Mouse (Mus musculus): ENCODE data around the gene Cpne8. TPM values are rescaled to one million over a fixed set of nuclear protein-coding genes. Genes with fewer than 3 reads are reported as not detected.
"Not testable (repeated sequence)": the region's sequence is repeated elsewhere in the genome, so short reads cannot be mapped to it uniquely, and the experiment has no call there.

The Cpne8 gene
- polyA plus RNA-seq, 1 experiment = 13.2 TPM

DNA sequence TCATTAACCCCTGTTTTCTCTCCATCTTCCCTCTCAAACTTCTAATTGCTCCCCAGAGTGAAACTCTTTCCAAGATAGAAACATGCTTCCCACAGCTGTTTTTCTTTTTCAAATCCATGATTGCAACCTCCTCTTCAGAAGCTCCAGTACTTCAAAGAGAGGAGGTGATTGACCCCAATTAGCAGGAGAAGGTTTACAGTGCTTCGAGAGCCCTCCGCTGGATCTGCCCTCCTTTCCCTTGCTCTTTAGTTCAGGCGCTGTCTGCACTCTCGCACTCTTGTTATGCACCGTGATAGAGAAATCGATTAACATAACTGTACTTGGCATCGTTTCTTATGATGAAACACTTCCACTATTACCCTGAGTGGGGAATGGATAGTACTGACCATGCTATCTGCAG lies 143.5 kb downstream of the Cpne8 start:
- Histone ChIP-seq H3ac (ENCODE audit: control insufficient read depth, insufficient read length) (no peak overlapping the region), H3K36me3 (ENCODE audit: control insufficient read depth, insufficient read depth) (no peaks in the 10 kb centered on the region), H3K27me3 (ENCODE audit: control insufficient read depth, insufficient read depth, insufficient read length) (no peaks in the 10 kb centered on the region), H3K4me3 (no peak overlapping the region), H3K4me2 (ENCODE audit: low read depth) (peak overlapping the region; percentile 15), H3K79me2 (ENCODE audit: control insufficient read depth, insufficient read depth) (no peaks in the 10 kb centered on the region)
- TF ChIP-seq MAX (IDR thresholded peaks at IDR 0.05; ENCODE audit: low read depth) (no peak), MYOG (IDR thresholded peaks at IDR 0.05; ENCODE audit: control insufficient read depth in 1 of 3, insufficient read depth in 1 of 3, insufficient read length in 2 of 3, low read depth in 2 of 3) (no peak), POLR2A (IDR thresholded peaks at IDR 0.05; ENCODE audit: insufficient read length, low read depth) (no peak), MYOD1 (IDR thresholded peaks at IDR 0.05; ENCODE audit: control insufficient read depth in 1 of 3, insufficient read length in 2 of 3, low read depth in 2 of 3) (no peak)

DNA sequence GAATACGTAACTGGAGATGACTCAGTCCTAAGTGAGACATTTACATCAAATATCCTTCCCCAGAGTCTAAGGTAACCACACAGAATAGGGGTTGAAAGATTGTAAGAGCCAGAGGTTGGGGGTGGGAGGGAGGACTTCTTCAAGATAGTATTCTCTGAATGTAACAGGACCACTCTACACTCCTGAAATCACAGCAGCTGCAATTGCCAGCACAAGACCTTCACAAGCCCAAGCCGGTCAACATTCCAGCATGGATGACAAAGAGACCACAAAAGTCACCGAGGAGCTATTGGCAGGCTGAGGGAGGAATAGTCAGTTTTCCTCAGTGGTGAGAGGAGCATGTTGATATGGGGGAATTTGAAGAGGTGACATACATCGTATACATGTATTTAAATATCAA lies 166.5 kb downstream of the Cpne8 start:
- no peaks in the 10 kb centered on the region for H3K79me2 ChIP-seq (ENCODE audit: control insufficient read depth, insufficient read depth)
- no peak overlapping the region for H3K4me3 ChIP-seq
- no peaks in the 10 kb centered on the region for H3K27me3 ChIP-seq (ENCODE audit: control insufficient read depth, insufficient read depth, insufficient read length)
- H3K36me3 ChIP-seq (ENCODE audit: control insufficient read depth, insufficient read depth) = no peaks in the 10 kb centered on the region
- no peak for TF ChIP-seq TCF3 (IDR thresholded peaks at IDR 0.05; ENCODE audit: insufficient read length, low read depth)
- no peak for TF ChIP-seq E2F4 (IDR thresholded peaks at IDR 0.05; ENCODE audit: insufficient read depth)
- no peak for TF ChIP-seq MYOG (IDR thresholded peaks at IDR 0.05; ENCODE audit: control insufficient read depth in 1 of 3, insufficient read depth in 1 of 3, insufficient read length in 2 of 3, low read depth in 2 of 3)
- TF ChIP-seq CEBPB (IDR thresholded peaks at IDR 0.05; ENCODE audit: insufficient read depth, poor library complexity, severe bottlenecking) = no peak
- TF ChIP-seq MAX (IDR thresholded peaks at IDR 0.05; ENCODE audit: low read depth) = no peak
- no peak for TF ChIP-seq POLR2A (IDR thresholded peaks at IDR 0.05; ENCODE audit: insufficient read length, low read depth)
- TF ChIP-seq REST (IDR thresholded peaks at IDR 0.05; ENCODE audit: insufficient read depth, insufficient read length) = no peak
- no peak for TF ChIP-seq USF1 (IDR thresholded peaks at IDR 0.05; ENCODE audit: low read depth)
- TF ChIP-seq TCF12 (IDR thresholded peaks at IDR 0.05; ENCODE audit: insufficient read depth, poor library complexity, severe bottlenecking) = no peak
- TF ChIP-seq POLR2AphosphoS2 (IDR thresholded peaks at IDR 0.05; ENCODE audit: insufficient read length, low read depth) = no peak
- no peak for TF ChIP-seq MYOD1 (IDR thresholded peaks at IDR 0.05; ENCODE audit: control insufficient read depth in 1 of 3, insufficient read length in 2 of 3, low read depth in 2 of 3)
- no peak for TF ChIP-seq SRF (IDR thresholded peaks at IDR 0.05; ENCODE audit: control insufficient read depth, insufficient read length, low read depth)
- H3ac ChIP-seq (ENCODE audit: control insufficient read depth, insufficient read length) = no peak overlapping the region
- H3K4me2 ChIP-seq (ENCODE audit: low read depth) = no peak overlapping the region

DNA sequence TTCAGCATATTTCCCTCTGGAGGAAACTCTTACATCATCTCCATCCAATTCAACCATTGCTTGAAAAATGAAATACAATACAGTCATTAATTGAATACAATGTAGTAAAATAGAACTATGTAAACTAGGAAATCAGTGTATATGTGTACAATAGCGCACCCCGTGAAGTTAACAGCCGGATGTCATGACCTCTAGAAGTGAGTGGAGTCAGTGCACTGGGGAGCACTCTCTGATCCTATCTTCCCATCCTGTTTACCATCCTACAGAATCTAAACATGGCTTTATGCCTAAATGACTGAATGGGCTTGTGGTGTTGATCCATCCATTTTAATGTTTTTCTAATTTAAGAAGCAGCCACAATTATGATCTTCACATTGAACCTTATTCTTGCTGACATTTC lies 182.2 kb downstream of the Cpne8 start:
- H3K4me3 ChIP-seq = no peak overlapping the region
- no peak for TF ChIP-seq REST (IDR thresholded peaks at IDR 0.05; ENCODE audit: insufficient read depth, insufficient read length)
- TF ChIP-seq POLR2A (IDR thresholded peaks at IDR 0.05; ENCODE audit: insufficient read length, low read depth) = no peak
- no peak for TF ChIP-seq MAX (IDR thresholded peaks at IDR 0.05; ENCODE audit: low read depth)
- TF ChIP-seq MYOD1 (IDR thresholded peaks at IDR 0.05; ENCODE audit: control insufficient read depth in 1 of 3, insufficient read length in 2 of 3, low read depth in 2 of 3) = no peak
- TF ChIP-seq POLR2AphosphoS2 (IDR thresholded peaks at IDR 0.05; ENCODE audit: insufficient read length, low read depth) = no peak
- no peak for TF ChIP-seq TCF3 (IDR thresholded peaks at IDR 0.05; ENCODE audit: insufficient read length, low read depth)
- TF ChIP-seq E2F4 (IDR thresholded peaks at IDR 0.05; ENCODE audit: insufficient read depth) = no peak
- TF ChIP-seq CEBPB (IDR thresholded peaks at IDR 0.05; ENCODE audit: insufficient read depth, poor library complexity, severe bottlenecking) = no peak
- no peak overlapping the region for H3ac ChIP-seq (ENCODE audit: control insufficient read depth, insufficient read length)
- no peak overlapping the region for H3K4me2 ChIP-seq (ENCODE audit: low read depth)
- no peaks in the 10 kb centered on the region for H3K79me2 ChIP-seq (ENCODE audit: control insufficient read depth, insufficient read depth)
- peaks cover 4% of the 10 kb centered on the region for H3K36me3 ChIP-seq (ENCODE audit: control insufficient read depth, insufficient read depth)
- H3K27me3 ChIP-seq (ENCODE audit: control insufficient read depth, insufficient read depth, insufficient read length) = no peaks in the 10 kb centered on the region

DNA sequence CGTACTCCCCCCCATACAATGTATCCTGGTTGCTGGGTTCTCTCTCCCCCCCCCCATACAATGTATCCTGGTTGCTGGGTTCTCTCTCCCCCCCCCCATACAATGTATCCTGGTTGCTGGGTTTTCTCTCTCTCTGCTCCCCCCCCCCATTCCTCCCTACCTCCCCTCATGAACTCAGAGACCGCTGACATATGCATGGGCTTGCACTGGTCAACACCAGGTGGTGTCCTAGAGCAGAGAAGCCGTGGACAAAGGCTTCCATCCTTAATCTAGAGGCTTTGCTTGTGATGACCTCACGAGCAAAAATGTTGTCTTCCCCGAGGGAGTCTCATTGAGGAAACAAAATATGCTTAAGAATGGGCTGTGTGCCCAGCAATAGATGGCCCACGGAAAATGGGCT lies 187.7 kb downstream of the Cpne8 start:
- H3K79me2 ChIP-seq (ENCODE audit: control insufficient read depth, insufficient read depth) = no peaks in the 10 kb centered on the region

DNA sequence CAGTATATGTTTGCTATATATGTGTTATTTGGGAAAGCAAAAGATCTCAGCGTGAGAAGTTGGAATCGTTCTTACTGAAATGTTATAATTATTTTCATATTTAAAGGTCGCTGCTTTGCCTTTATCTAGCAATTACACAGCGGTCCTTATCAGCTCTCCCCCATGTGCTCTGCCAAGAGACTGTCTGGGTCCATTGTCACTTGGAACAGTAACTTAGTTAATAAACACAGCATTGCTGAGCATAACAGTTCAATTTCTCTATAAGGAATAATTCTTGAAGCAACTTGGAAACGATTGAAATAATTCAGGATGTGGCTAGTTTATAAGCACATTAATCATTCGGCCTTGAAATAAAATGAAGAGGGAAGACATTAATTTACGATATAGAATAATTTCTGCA lies 189.0 kb downstream of the Cpne8 start:
- Histone ChIP-seq H3K4me3 (no peak overlapping the region), H3K36me3 (ENCODE audit: control insufficient read depth, insufficient read depth) (no peaks in the 10 kb centered on the region), H3K4me2 (ENCODE audit: low read depth) (no peak overlapping the region), H3K79me2 (ENCODE audit: control insufficient read depth, insufficient read depth) (no peaks in the 10 kb centered on the region), H3ac (ENCODE audit: control insufficient read depth, insufficient read length) (no peak overlapping the region), H3K27me3 (ENCODE audit: control insufficient read depth, insufficient read depth, insufficient read length) (no peaks in the 10 kb centered on the region)
- no peak for TF ChIP-seq USF1 (IDR thresholded peaks at IDR 0.05; ENCODE audit: low read depth)
- no peak for TF ChIP-seq TCF3 (IDR thresholded peaks at IDR 0.05; ENCODE audit: insufficient read length, low read depth)
- TF ChIP-seq REST (IDR thresholded peaks at IDR 0.05; ENCODE audit: insufficient read depth, insufficient read length) = no peak
- no peak for TF ChIP-seq POLR2AphosphoS2 (IDR thresholded peaks at IDR 0.05; ENCODE audit: insufficient read length, low read depth)
- TF ChIP-seq CEBPB (IDR thresholded peaks at IDR 0.05; ENCODE audit: insufficient read depth, poor library complexity, severe bottlenecking) = no peak

More for the DNA sequence above, 187.7 kb downstream of the Cpne8 start:
- Histone ChIP-seq H3K4me3 (no peak overlapping the region), H3K27me3 (ENCODE audit: control insufficient read depth, insufficient read depth, insufficient read length) (no peaks in the 10 kb centered on the region), H3K4me2 (ENCODE audit: low read depth) (no peak overlapping the region), H3ac (ENCODE audit: control insufficient read depth, insufficient read length) (no peak overlapping the region), H3K36me3 (ENCODE audit: control insufficient read depth, insufficient read depth) (no peaks in the 10 kb centered on the region)
- no peak for TF ChIP-seq MAX (IDR thresholded peaks at IDR 0.05; ENCODE audit: low read depth)
- TF ChIP-seq REST (IDR thresholded peaks at IDR 0.05; ENCODE audit: insufficient read depth, insufficient read length) = no peak
- TF ChIP-seq TCF3 (IDR thresholded peaks at IDR 0.05; ENCODE audit: insufficient read length, low read depth) = no peak
- no peak for TF ChIP-seq CEBPB (IDR thresholded peaks at IDR 0.05; ENCODE audit: insufficient read depth, poor library complexity, severe bottlenecking)
- no peak for TF ChIP-seq MYOG (IDR thresholded peaks at IDR 0.05; ENCODE audit: control insufficient read depth in 1 of 3, insufficient read depth in 1 of 3, insufficient read length in 2 of 3, low read depth in 2 of 3)
- TF ChIP-seq POLR2AphosphoS2 (IDR thresholded peaks at IDR 0.05; ENCODE audit: insufficient read length, low read depth) = no peak
- no peak for TF ChIP-seq USF1 (IDR thresholded peaks at IDR 0.05; ENCODE audit: low read depth)
- TF ChIP-seq TCF12 (IDR thresholded peaks at IDR 0.05; ENCODE audit: insufficient read depth, poor library complexity, severe bottlenecking) = no peak
- TF ChIP-seq MYOD1 (IDR thresholded peaks at IDR 0.05; ENCODE audit: control insufficient read depth in 1 of 3, insufficient read length in 2 of 3, low read depth in 2 of 3) = no peak
- TF ChIP-seq POLR2A (IDR thresholded peaks at IDR 0.05; ENCODE audit: insufficient read length, low read depth) = no peak
- no peak for TF ChIP-seq E2F4 (IDR thresholded peaks at IDR 0.05; ENCODE audit: insufficient read depth)
- no peak for TF ChIP-seq SRF (IDR thresholded peaks at IDR 0.05; ENCODE audit: control insufficient read depth, insufficient read length, low read depth)

DNA sequence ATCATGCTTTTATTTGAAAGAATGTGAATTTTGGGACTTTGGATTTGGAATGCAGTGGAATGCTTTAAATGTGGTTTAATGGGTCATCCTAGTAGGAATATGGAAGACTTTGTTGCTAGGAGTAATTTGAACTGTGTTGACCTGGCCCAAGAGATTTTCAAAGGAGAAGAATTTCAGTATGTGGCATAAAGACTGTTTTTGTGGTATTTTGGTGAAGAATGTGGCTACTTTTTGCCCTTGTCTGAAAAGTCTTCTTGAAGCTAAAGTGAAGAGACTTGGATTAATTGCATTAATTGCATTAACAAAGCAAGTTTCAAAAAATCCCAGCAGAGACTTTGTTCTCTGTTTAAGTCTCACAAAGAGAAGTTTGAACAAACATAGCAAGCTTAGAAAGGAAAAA lies 208.7 kb downstream of the Cpne8 start:
- not testable (repeated sequence) for H3K4me2 ChIP-seq (ENCODE audit: low read depth); H3K36me3 ChIP-seq (ENCODE audit: control insufficient read depth, insufficient read depth); H3K79me2 ChIP-seq (ENCODE audit: control insufficient read depth, insufficient read depth); H3ac ChIP-seq (ENCODE audit: control insufficient read depth, insufficient read length); H3K27me3 ChIP-seq (ENCODE audit: control insufficient read depth, insufficient read depth, insufficient read length); H3K4me3 ChIP-seq

Measured in myocyte (in vitro differentiated cells).